Mouse (Mus musculus) lung, postnatal 14 days (tissue): ENCODE results near the gene Kmt2a.

ENCODE experiments used
- DNase-seq: peaks from one replicate; pipeline ENCODE4 v3.0.0; 2021

Kmt2a gene

DNA sequence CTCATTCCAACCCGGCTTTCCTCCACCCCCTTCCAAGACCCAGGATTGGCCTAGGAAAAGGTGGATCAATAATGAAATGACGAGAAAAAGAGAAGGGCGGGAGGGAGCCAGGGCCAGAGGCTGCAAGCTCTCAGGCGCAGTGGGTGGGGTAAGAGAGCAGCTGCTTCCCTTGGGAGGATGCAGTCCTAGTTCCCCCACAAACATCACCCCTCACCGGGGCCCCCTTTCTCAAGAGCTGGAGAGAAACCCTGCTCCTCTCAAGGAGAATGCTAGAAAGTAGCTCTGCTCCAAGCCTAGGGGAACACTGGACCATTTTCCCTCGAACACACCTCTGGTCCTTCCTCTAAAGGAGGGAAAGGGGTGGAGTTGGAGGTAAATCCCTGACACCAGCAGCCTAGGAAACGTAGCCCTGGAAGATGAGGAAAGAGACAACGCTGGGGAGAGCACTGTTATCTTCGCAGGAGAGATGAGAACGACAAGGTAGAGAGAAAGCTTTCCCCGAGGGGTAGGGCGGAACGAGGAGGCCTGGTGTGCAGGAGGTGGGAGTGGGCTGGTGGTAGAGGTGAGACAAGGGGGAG lies 1.3 kb downstream of the Kmt2a start:
- no peak for DNase-seq

GRCm38 (mm10) chr9:44878776-44879500 lies 2.2 kb downstream of the Kmt2a start:
- DNase-seq: no peak

GRCm38 (mm10) chr9:44877686-44878085 lies 3.4 kb downstream of the Kmt2a start:
- DNase-seq: no peak

DNA sequence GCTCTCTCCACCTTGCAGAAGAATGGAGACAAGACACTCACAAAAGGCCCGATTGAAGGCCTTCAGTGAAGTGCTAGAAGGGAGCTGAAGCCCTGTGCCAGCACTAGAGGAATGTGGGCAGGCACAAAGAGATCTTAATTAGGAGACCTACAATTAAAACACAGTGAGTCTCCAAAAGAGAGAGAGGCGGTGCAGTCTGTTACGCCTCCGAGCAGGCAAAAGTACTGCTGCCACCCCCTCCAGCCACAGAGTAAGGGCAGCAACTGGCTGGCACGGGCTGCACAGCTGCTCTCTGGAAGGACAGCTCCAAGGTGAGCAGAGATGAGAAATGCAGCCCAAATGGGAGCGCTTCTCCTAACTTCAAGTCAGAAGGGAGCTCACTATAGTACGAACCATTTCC lies 5.6 kb downstream of the Kmt2a start:
- DNase-seq: no peak

GRCm38 (mm10) chr9:44874198-44874597 lies 6.9 kb downstream of the Kmt2a start:
- DNase-seq: no peak

GRCm38 (mm10) chr9:44873665-44874064 lies 7.4 kb downstream of the Kmt2a start:
- no peak for DNase-seq

DNA sequence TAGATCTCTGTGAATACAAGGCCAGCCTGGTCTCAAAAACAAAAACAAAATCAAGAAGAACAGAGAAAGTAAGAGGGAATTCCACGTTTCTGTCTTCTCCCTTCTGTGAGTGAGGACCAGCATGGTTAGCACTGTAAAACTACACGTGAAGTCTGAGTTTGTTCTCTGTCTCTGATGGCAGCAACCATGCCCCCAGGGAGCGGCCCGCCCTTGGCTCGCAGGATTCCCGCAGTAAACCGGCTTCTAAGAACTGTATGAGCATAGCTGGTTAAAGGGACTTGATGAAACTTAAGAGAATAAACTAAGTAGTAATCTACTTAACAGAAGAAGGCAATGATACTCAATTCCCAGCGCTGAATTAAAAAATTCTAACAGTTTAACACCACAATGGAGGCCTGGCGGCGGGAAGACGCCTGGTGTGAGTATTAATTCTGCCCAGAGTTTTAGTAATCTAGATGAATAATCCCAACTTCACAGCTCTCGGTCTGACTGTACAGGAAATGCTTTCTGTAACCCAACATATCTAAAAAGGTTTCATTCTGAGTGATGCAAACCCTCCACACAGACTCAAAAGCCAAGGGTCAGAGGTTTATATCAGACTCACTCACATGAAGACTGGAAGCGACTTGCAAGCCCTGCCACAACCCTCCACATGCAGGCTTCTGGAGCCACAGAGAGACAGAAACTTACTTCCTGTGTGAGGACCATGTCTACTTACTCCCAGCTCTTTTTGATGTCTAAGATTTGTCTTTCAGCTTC lies 12.6 kb downstream of the Kmt2a start:
- DNase-seq: no peak

GRCm38 (mm10) chr9:44867664-44868063 lies 13.4 kb downstream of the Kmt2a start:
- DNase-seq: no peak

- DNase-seq: no peak
Measured at GRCm38 (mm10) chr9:44866501-44867240, 14.4 kb downstream of the Kmt2a start.

GRCm38 (mm10) chr9:44861121-44861520 lies 20.0 kb downstream of the Kmt2a start:
- DNase-seq: no peak

- DNase-seq: no peak
Measured at GRCm38 (mm10) chr9:44858657-44859056, 22.4 kb downstream of the Kmt2a start.

DNA sequence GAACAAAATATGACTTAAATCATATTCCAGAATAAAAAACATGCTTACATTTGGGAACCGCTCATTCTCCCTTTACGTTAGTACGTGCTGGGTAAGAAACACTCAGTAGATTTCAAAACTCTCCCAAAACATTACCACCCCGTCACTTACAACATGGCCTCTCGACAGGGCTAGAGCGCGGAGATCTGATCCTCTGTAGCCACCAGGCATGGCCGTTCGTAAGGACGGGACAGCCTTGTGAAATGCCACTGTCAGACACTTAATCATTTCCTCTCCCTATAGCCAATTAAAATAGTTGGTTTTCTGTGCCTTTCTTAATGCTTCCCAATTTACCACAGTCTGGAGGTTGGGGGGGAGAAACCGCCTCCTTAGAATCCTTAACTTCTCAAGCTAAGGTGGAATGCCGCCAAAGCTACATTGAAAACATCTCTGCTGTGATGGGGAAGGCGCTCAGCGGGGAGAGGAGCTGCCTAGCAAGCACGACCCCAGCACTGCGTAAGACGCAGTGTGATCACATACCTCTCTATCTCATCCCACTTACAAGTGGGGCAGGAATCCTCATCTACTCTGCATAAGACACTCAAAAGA lies 23.6 kb downstream of the Kmt2a start:
- no peak for DNase-seq

DNA sequence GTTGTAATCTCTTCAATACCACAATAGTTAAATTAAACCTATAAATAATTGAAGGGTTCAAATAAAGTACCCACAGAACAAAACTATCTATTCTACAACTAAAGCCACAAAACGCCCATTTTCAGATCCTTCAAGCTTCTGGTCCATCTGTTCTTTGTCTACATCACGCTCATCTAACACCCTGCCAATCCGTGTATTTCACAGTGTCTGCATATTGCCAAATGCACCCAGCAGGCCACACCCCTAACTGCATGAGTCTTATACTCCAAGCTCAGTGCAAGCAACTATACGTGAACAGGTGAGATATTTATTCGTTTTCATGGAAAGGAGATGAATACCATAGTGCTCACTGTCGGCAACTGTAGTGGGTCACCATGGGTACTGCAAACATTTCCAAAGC lies 25.9 kb downstream of the Kmt2a start:
- peak; percentile 11 for DNase-seq

- no peak for DNase-seq
Measured at GRCm38 (mm10) chr9:44847446-44847845, 33.6 kb downstream of the Kmt2a start.

GRCm38 (mm10) chr9:44841241-44841640 lies 39.9 kb downstream of the Kmt2a start:
- peak; percentile 20 for DNase-seq

GRCm38 (mm10) chr9:44836439-44836838 lies 44.7 kb downstream of the Kmt2a start:
- peak; percentile 81 for DNase-seq

- DNase-seq: peak; percentile 48
Measured at GRCm38 (mm10) chr9:44832356-44832755, 48.7 kb downstream of the Kmt2a start.

DNA sequence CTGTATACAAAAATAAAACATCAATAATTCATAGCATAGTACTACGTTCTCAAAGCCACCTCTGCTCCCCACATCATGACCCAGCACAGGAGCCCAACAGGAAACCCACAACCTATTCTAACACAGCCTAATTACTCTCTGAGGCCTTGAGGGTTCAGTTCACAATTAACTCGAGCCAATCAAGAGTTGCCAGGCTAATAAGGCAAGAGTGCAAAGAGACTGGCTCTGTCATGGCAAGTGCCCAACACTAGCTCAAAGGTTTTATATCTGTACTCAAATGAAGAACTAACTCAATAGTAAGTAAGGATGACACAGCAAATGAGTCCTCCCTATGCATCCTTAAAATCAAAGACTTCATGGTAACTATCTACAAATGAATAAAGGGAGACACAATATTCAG lies 50.6 kb downstream of the Kmt2a start:
- DNase-seq: no peak

DNA sequence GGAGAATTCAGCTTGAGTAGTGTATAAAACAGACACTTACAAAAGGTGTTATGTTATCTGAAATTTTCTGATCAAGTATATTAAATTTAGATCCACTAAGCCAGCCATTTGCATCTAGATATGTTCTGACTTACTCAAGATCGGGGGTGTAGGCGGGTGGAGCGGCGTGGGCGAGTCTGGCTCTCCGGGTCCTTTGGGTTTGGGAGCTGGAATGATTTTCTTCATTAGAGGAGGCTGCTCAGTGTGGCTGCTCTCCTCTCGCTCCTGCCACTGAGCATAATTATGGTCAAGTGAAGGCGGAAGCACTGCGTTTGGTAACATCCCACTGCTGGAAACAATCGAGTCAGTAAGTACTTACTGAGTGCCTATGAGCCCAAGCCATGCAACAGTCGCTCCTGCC lies 52.2 kb downstream of the Kmt2a start:
- no peak for DNase-seq

DNA sequence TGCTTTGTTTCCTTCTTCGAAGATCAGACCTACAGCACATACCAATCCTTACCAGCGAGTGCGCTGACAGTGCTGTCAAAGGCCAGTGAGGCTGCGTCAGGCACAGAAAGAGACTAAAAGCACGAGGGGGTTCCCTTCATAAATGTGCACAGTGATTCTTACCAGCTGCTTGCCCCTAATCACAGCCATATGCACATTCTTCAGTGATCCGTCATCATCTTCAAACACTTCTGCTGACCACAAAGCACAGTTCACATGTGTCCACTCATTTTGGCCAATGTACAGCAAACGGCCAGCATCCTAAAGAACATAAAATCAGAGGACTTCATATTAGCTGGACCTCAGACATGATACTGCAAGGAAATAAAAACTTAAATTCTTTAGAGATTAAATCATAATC lies 54.4 kb downstream of the Kmt2a start:
- no peak for DNase-seq

- DNase-seq: peak; percentile 32
Measured at GRCm38 (mm10) chr9:44819920-44820827, 60.9 kb downstream of the Kmt2a start.

GRCm38 (mm10) chr9:44817522-44817921 lies 63.6 kb downstream of the Kmt2a start:
- DNase-seq: no peak
